ENCODE assay signal across 11 mouse cellular contexts in genomic region chr17:6744366-6744765, GRCm38 (mm10). TPM values are rescaled to one million over a fixed set of nuclear protein-coding genes. Genes with fewer than 3 reads are reported as not detected.
DNase-seq lines count a peak whose midpoint lies in the region; ATAC-seq and TF ChIP-seq lines count a peak whose summit lies in the region.
"Had no signal": no experiment of that assay in that cellular context is flagged by ENCODE, and none has a peak within 500 bp of the region (broad histone marks: within the 10 kb centered on the region; RNA-seq: fewer than 3 reads in every experiment).

No protein-coding gene starts in this region.

- DNase-seq in heart, embryonic 10.5 days (ENCODE audit: low spot score) = peak; percentile 63
- no peak for DNase-seq in heart, postnatal 4 days
- DNase-seq in midbrain, embryonic 10.5 days (ENCODE audit: low spot score) = no peak
- DNase-seq in midbrain, postnatal 0 days (ENCODE audit: low spot score) = no peak
- DNase-seq in cerebellum, adult 8-10 months = no peak
- no peak for DNase-seq in left cerebral cortex, postnatal 14 days (ENCODE audit: low spot score in 2 of 2)
- DNase-seq: cerebellum, adult 9-11 months; heart, postnatal 36 days had no signal

- H3K9me3 ChIP-seq in heart, embryonic 10.5 days = no peaks in the 10 kb centered on the region
- no peaks in the 10 kb centered on the region for H3K9me3 ChIP-seq in midbrain, embryonic 10.5 days (replicated peaks)
- H3K9me3 ChIP-seq in midbrain, postnatal 0 days (ENCODE audit: low read length) = no peaks in the 10 kb centered on the region
- H3K9me3 ChIP-seq in embryonic facial prominence, embryonic 13.5 days = no peaks in the 10 kb centered on the region
- no peaks in the 10 kb centered on the region for H3K9me3 ChIP-seq in limb, embryonic 15.5 days
- H3K9me3 ChIP-seq: stomach, embryonic 15.5 days had no signal

- 65% methylated on average over 9 of the region's 9 CpGs for WGBS in heart, embryonic 10.5 days
- 56% methylated on average over 9 of the region's 9 CpGs for whole genome bisulfite sequencing in midbrain, embryonic 10.5 days
- WGBS in midbrain, postnatal 0 days = 71% methylated on average over 9 of the region's 9 CpGs
- WGBS in embryonic facial prominence, embryonic 13.5 days = 46% methylated on average over 9 of the region's 9 CpGs
- WGBS in limb, embryonic 15.5 days = 52% methylated on average over 9 of the region's 9 CpGs

- no peak for ATAC-seq in midbrain, postnatal 0 days (ENCODE audit: low FRiP score)
- ATAC-seq in embryonic facial prominence, embryonic 13.5 days (ENCODE audit: insufficient number of reproducible peaks, insufficient read depth, low FRiP score, low TSS enrichment, low read depth) = no peak
- no peak for ATAC-seq in limb, embryonic 15.5 days (ENCODE audit: insufficient number of reproducible peaks, low FRiP score, low TSS enrichment, low read depth)

- H3K27me3 ChIP-seq in heart, embryonic 10.5 days (ENCODE audit: insufficient read depth, poor library complexity, severe bottlenecking) = no peaks in the 10 kb centered on the region
- peaks cover 9% of the 10 kb centered on the region; the same call in 1 of the 2 replicates for H3K27me3 ChIP-seq in midbrain, embryonic 10.5 days (ENCODE audit: low read depth, poor library complexity, severe bottlenecking)
- H3K27me3 ChIP-seq in midbrain, postnatal 0 days (ENCODE audit: insufficient read depth, low read length) = no peaks in the 10 kb centered on the region
- H3K27me3 ChIP-seq in embryonic facial prominence, embryonic 13.5 days = no peaks in the 10 kb centered on the region
- no peaks in the 10 kb centered on the region for H3K27me3 ChIP-seq in limb, embryonic 15.5 days
- H3K27me3 ChIP-seq: stomach, embryonic 15.5 days had no signal

- H3K27ac ChIP-seq in heart, embryonic 10.5 days = peak overlapping the region; percentile 47; the same call in 1 of the 2 replicates
- H3K27ac ChIP-seq in midbrain, embryonic 10.5 days (replicated peaks) = peak overlapping the region; percentile 69
- no peak overlapping the region for H3K27ac ChIP-seq in midbrain, postnatal 0 days (ENCODE audit: low read depth, low read length)
- peak overlapping the region; percentile 57; the same call in 1 of the 2 replicates for H3K27ac ChIP-seq in embryonic facial prominence, embryonic 13.5 days
- H3K27ac ChIP-seq in limb, embryonic 15.5 days = peak overlapping the region; percentile 60
- H3K27ac ChIP-seq: stomach, embryonic 15.5 days had no signal

- H3K9ac ChIP-seq in midbrain, postnatal 0 days (replicated peaks; ENCODE audit: low read length, poor library complexity, severe bottlenecking) = no peak overlapping the region
- no peak overlapping the region for H3K9ac ChIP-seq in embryonic facial prominence, embryonic 13.5 days
- no peak overlapping the region for H3K9ac ChIP-seq in limb, embryonic 15.5 days
- H3K9ac ChIP-seq: stomach, embryonic 15.5 days had no signal

- intact Hi-C loops in left cerebral cortex, postnatal 14 days (cut with DNase I) = no loop called here

- no peak overlapping the region for H3K4me3 ChIP-seq in heart, embryonic 10.5 days
- no peak overlapping the region for H3K4me3 ChIP-seq in midbrain, embryonic 10.5 days
- H3K4me3 ChIP-seq in midbrain, postnatal 0 days (ENCODE audit: low read depth, low read length) = no peak overlapping the region
- no peak overlapping the region for H3K4me3 ChIP-seq in embryonic facial prominence, embryonic 13.5 days
- no peak overlapping the region for H3K4me3 ChIP-seq in limb, embryonic 15.5 days
- H3K4me3 ChIP-seq: stomach, embryonic 15.5 days had no signal

- TF ChIP-seq CTCF in midbrain, postnatal 0 days (IDR thresholded peaks at IDR 0.05) = no peak

- H3K4me1 ChIP-seq in heart, embryonic 10.5 days = peaks cover 73% of the 10 kb centered on the region
- peaks cover 81% of the 10 kb centered on the region for H3K4me1 ChIP-seq in midbrain, embryonic 10.5 days
- peaks cover 10% of the 10 kb centered on the region; the same call in 1 of the 2 replicates for H3K4me1 ChIP-seq in midbrain, postnatal 0 days (ENCODE audit: insufficient read depth, low read length)
- H3K4me1 ChIP-seq in embryonic facial prominence, embryonic 13.5 days = peaks cover 62% of the 10 kb centered on the region
- H3K4me1 ChIP-seq in limb, embryonic 15.5 days = peaks cover 49% of the 10 kb centered on the region

- no peak overlapping the region for H3K4me2 ChIP-seq in midbrain, postnatal 0 days (ENCODE audit: low read depth, low read length, poor library complexity, severe bottlenecking)
- no peak overlapping the region for H3K4me2 ChIP-seq in embryonic facial prominence, embryonic 13.5 days
- no peak overlapping the region for H3K4me2 ChIP-seq in limb, embryonic 15.5 days
- H3K4me2 ChIP-seq: stomach, embryonic 15.5 days had no signal

- H3K36me3 ChIP-seq in heart, embryonic 10.5 days = peaks cover 62% of the 10 kb centered on the region
- peaks cover 60% of the 10 kb centered on the region for H3K36me3 ChIP-seq in midbrain, embryonic 10.5 days
- peaks cover 3% of the 10 kb centered on the region; the same call in 1 of the 2 replicates for H3K36me3 ChIP-seq in midbrain, postnatal 0 days (ENCODE audit: insufficient read depth, low read length)
- H3K36me3 ChIP-seq in embryonic facial prominence, embryonic 13.5 days = peaks cover 15% of the 10 kb centered on the region
- H3K36me3 ChIP-seq in limb, embryonic 15.5 days = peaks cover 44% of the 10 kb centered on the region

RNA-seq across cellular contexts. Expression of gene Ezr, which starts 38.2 kb away (rescaled TPM):
- polyA plus RNA-seq in heart, embryonic 10.5 days (2016; fragmentation: Nextera tagmentation; extraction: Ambion mirVana) = 121 and 125 TPM in 2 replicates
- 100 to 1,000 TPM; 103 to 104 TPM for total RNA-seq in heart, postnatal 4 days (2021)
- 54.9 and 56.7 TPM in 2 replicates for polyA plus RNA-seq in midbrain, embryonic 10.5 days (2016; fragmentation: Nextera tagmentation; extraction: Ambion mirVana)
- total RNA-seq in midbrain, postnatal 0 days (2014; rRNA removed) = 19.5 and 33.8 TPM in 2 replicates
- polyA plus RNA-seq in midbrain, postnatal 0 days (2015; fragmentation: Nextera tagmentation; extraction: Ambion mirVana) = 27.3 and 28.5 TPM in 2 replicates
- polyA plus RNA-seq in embryonic facial prominence, embryonic 13.5 days (2015; fragmentation: Nextera tagmentation; extraction: Ambion mirVana) = 51.5 and 60.4 TPM in 2 replicates
- polyA plus RNA-seq in limb, embryonic 15.5 days (2015; fragmentation: Nextera tagmentation; extraction: Ambion mirVana) = 114 and 115 TPM in 2 replicates
- total RNA-seq in left cerebral cortex, postnatal 14 days (2021) = 10 to 100 TPM; 43.6 to 47.9 TPM
